Mouse (Mus musculus) brain, embryonic 14.5 days (tissue): ENCODE measurements around the gene Vwce.

Experiments
- CTCF ChIP-seq: fragments of 200-500 bp; IDR thresholded peaks from 2 replicates; pipeline ENCODE4 v1.5.1; 2012; ENCODE audit warnings: inconsistent platforms, mild to moderate bottlenecking, moderate library complexity, borderline replicate concordance; ENCODE audit not compliant: insufficient read depth, insufficient read length; ENCODE audit errors: extremely low read depth
- POLR2A ChIP-seq: fragments of 200-500 bp; IDR thresholded peaks from 2 replicates; pipeline ENCODE4 v1.6.1; 2012; ENCODE audit warnings: mild to moderate bottlenecking, inconsistent platforms, borderline replicate concordance; ENCODE audit not compliant: poor library complexity, insufficient read depth, insufficient read length, severe bottlenecking; ENCODE audit errors: extremely low read depth

DNA sequence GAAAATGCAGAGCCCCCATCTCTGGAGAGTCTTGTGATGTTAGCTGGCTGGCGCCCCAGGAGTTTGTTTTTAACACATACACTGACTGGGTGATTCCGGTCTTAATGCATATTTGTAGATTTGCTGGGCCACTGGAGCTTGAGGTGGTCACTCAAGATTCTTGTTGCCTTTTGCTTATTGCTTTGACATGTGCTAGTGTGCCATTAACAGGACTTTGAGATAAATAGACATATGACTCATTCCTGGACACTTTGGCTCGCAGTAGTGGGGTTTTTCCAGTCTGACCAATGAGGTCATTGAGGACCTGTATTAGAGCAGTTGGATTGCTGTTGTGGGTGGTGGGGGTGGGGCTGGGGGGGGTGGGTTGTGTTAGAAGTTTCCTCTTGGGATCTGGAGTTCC is 56.3 kb downstream of the Vwce start:
- TF ChIP-seq CTCF (no peak), POLR2A (no peak)
